Mouse (Mus musculus) liver, postnatal 0 days (tissue): Measurements from ENCODE around the gene Rbfox2. TPM values are rescaled to one million over a fixed set of nuclear protein-coding genes. Genes with fewer than 3 reads are reported as not detected.
A peak's percentile ranks its signal among the peaks of the same experiment; 100 is the strongest.

Experiments used
- ATAC-seq: fragments of 200-750 bp; cut with Nextera tagmentation; 2 replicates; pipeline ENCODE4 v1.8.0; 2017; ENCODE audit warnings: mild to moderate bottlenecking, moderate library complexity
- DNase-seq: peaks from one replicate; pipeline ENCODE4 v3.0.0-alpha.2; 2016
- H3K27ac ChIP-seq: fragments of 300-500 bp; sonication (generic); 2 replicates; pipeline ENCODE4 v1.5.1; 2014; ENCODE audit warnings: antibody characterized with exemption, moderate library complexity, mild to moderate bottlenecking, low read depth
- H3K27me3 ChIP-seq: fragments of 300-500 bp; sonication (generic); 2 replicates; pipeline ENCODE4 v1.6.1; 2014; ENCODE audit warnings: low read length, control low read depth, mixed read lengths; ENCODE audit not compliant: insufficient read depth
- H3K36me3 ChIP-seq: fragments of 300-500 bp; sonication (generic); replicated peaks from 2 replicates; pipeline ENCODE4 v1.6.1; 2014; ENCODE audit warnings: mild to moderate bottlenecking, control low read depth, low read length, moderate library complexity, mixed read lengths; ENCODE audit not compliant: insufficient read depth
- H3K4me1 ChIP-seq: fragments of 300-500 bp; sonication (generic); 2 replicates; pipeline ENCODE4 v1.6.1; 2014; ENCODE audit warnings: antibody characterized with exemption, mild to moderate bottlenecking, control low read depth; ENCODE audit not compliant: insufficient read depth
- H3K4me2 ChIP-seq: fragments of 300-500 bp; sonication (generic); 2 replicates; pipeline ENCODE4 v1.6.1; 2014; ENCODE audit warnings: low read depth, mild to moderate bottlenecking, low read length, moderate library complexity, mixed read lengths
- H3K4me3 ChIP-seq: fragments of 300-500 bp; sonication (generic); 2 replicates; pipeline ENCODE4 v1.5.1; 2014; ENCODE audit warnings: low read depth, low read length
- H3K9ac ChIP-seq: fragments of 300-500 bp; sonication (generic); replicated peaks from 2 replicates; pipeline ENCODE4 v1.6.1; 2014; ENCODE audit warnings: mild to moderate bottlenecking, moderate library complexity
- H3K9me3 ChIP-seq: fragments of 300-500 bp; sonication (generic); 2 replicates; pipeline ENCODE4 v1.6.1; 2016; ENCODE audit warnings: mild to moderate bottlenecking, control low read depth, low read length, mixed read lengths
- CTCF ChIP-seq: sonication (generic); IDR thresholded peaks from 2 replicates; pipeline ENCODE4 v1.5.1; 2016; ENCODE audit warnings: antibody characterized with exemption, low read depth
- EP300 ChIP-seq: IDR thresholded peaks from 2 replicates; pipeline ENCODE4 v1.6.1; 2016; ENCODE audit warnings: antibody characterized with exemption, low read depth, mild to moderate bottlenecking
- WGBS: fragments of 180-500 bp; shearing (Covaris S2); extraction: QIAGEN DNeasy Blood & Tissue Kit; methylation state at CpG from one replicate; pipeline ENCODE4 v1.1.7; 2014; ENCODE audit not compliant: insufficient replicate concordance; 5-methylcytosine and 5-hydroxymethylcytosine counted together
- polyA plus RNA-seq: library from polyadenylated mRNA; unstranded; fragments of >200 nt; fragmentation: Nextera tagmentation; extraction: Ambion mirVana; gene quantifications from 2 replicates; pipeline ENCODE4 v1.2.1, GENCODE M21; 2015

Rbfox2 gene
- polyA plus RNA-seq, 1 experiment from 2014 or later, result 6.9 TPM

DNA sequence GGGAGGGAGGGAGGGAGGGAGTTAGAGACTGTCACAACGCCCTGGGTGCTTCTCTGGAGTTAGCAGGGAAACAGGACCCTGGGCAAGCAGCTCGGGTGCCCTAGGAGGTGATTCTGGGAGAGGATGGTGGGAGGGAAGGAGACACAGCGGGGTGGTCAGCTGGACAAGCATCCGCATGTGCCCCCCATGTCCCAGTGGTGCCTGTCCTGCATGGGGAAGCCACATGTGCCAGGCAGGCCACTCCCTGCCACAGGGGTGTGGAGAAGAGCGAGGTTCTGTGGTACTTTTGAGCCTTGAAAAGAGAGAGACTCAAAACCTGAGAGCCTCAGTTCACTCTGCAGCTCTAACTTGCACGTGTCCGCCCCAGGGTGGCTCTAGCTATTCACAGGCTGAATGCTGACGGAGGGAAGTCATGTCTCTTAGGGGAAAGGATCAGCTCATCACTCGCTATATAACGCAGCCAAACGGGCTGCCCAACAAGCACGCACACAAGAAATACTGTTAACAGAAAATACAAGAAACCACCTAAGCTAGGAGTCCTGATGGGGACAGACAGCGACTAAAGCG, 227.5 kb downstream of the Rbfox2 start:
- Histone ChIP-seq H3K27me3 (no peaks in the 10 kb centered on the region), H3K4me3 (no peak overlapping the region), H3K36me3 (peaks cover 11% of the 10 kb centered on the region), H3K27ac (no peak overlapping the region), H3K9ac (no peak overlapping the region), H3K9me3 (no peaks in the 10 kb centered on the region), H3K4me2 (no peak overlapping the region), H3K4me1 (peaks cover 2% of the 10 kb centered on the region; the same call in 1 of the 2 replicates)
- WGBS, result 76% methylated on average over 14 of the region's 14 CpGs
- TF ChIP-seq EP300 (no peak), CTCF (no peak)
- ATAC-seq, result no peak
- DNase-seq, result no peak

DNA sequence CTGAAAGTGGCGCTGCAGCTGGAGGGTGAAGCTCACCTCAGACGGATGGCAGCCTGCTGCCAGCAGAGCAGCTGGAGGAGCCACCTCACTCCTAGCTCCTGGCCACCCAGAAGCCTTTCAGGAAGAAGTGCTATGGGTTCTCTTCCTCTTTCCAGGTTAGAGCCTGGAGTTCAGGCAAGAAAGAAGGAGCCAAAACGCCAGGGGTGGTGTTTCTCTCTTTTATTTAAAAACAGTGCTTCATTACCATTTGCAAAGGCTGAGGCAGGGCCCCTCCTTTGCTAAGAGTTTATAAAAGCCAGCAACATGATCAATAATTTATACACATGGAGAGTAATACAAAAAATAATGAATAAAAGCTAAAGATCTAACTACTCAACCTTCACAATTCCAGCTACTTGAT, 228.0 kb downstream of the Rbfox2 start:
- H3K36me3 ChIP-seq, result peaks cover 11% of the 10 kb centered on the region
- no peaks in the 10 kb centered on the region for H3K9me3 ChIP-seq
- WGBS, result 68% methylated on average over 3 of the region's 3 CpGs
- H3K27me3 ChIP-seq, result no peaks in the 10 kb centered on the region
- no peak overlapping the region for H3K4me3 ChIP-seq
- no peak for TF ChIP-seq CTCF
- TF ChIP-seq EP300, result no peak
- H3K9ac ChIP-seq, result no peak overlapping the region
- DNase-seq, result no peak
- no peak for ATAC-seq
- H3K4me2 ChIP-seq, result no peak overlapping the region
- H3K4me1 ChIP-seq, result peaks cover 3% of the 10 kb centered on the region; the same call in 1 of the 2 replicates
- peak overlapping the region; percentile 8 for H3K27ac ChIP-seq

DNA sequence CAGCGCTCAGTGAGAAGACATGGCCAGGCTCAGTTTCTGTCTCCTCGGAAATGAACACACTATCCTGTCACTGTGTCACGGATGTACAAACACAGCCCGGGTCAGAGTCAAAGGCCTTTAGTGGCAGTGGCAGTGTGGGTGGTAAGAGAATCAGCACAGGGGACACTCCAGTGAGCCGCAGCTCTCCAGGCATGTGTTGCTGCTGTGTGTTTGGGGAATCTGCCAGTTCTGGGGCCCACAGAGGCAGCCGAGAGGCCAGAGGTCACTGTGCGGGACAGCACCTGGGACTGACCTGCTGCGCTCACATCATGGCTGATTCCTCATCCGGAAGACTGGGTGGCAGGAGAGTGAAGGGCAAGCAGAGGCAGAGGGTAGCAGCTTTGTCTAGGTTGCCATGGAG, 228.9 kb downstream of the Rbfox2 start:
- Histone ChIP-seq H3K4me2 (no peak overlapping the region), H3K27me3 (no peaks in the 10 kb centered on the region), H3K4me1 (peaks cover 7% of the 10 kb centered on the region), H3K9ac (no peak overlapping the region), H3K36me3 (peaks cover 9% of the 10 kb centered on the region), H3K27ac (peak overlapping the region; percentile 72), H3K9me3 (no peaks in the 10 kb centered on the region), H3K4me3 (no peak overlapping the region)
- 65% methylated on average over 9 of the region's 9 CpGs for WGBS
- DNase-seq (peak; percentile 55), ATAC-seq (peak; percentile 88)
- TF ChIP-seq CTCF (no peak), EP300 (no peak)

DNA sequence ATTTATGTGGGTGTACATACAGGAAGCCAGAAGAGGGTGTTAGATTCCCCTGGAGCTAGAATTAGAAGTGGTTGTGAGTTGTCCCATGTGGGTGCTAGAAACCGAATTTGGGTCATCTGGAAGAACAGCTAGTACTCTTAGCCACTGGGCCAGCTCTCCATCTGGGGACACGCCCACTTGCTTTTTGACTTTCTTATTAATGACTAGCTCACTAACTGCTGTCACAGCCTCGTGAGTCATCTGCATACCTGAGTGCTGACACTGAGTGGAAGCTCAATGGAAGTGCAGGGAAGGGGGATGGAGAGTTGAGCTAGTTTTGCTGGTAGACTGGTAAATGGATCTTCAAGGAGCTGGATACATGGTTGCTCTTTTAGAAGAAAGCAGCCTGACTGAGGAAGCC, 230.3 kb downstream of the Rbfox2 start:
- Histone ChIP-seq H3K27me3 (no peaks in the 10 kb centered on the region), H3K4me2 (no peak overlapping the region), H3K4me3 (no peak overlapping the region), H3K27ac (no peak overlapping the region), H3K9me3 (no peaks in the 10 kb centered on the region), H3K4me1 (peaks cover 18% of the 10 kb centered on the region), H3K36me3 (0 out of 2 replicates have a peak, but pooled peaks cover 4% of the 10 kb centered on the region), H3K9ac (no peak overlapping the region)
- DNase-seq (no peak), ATAC-seq (no peak)
- TF ChIP-seq EP300 (no peak), CTCF (no peak)
- WGBS, result 71% methylated on average over 3 of the region's 3 CpGs

DNA sequence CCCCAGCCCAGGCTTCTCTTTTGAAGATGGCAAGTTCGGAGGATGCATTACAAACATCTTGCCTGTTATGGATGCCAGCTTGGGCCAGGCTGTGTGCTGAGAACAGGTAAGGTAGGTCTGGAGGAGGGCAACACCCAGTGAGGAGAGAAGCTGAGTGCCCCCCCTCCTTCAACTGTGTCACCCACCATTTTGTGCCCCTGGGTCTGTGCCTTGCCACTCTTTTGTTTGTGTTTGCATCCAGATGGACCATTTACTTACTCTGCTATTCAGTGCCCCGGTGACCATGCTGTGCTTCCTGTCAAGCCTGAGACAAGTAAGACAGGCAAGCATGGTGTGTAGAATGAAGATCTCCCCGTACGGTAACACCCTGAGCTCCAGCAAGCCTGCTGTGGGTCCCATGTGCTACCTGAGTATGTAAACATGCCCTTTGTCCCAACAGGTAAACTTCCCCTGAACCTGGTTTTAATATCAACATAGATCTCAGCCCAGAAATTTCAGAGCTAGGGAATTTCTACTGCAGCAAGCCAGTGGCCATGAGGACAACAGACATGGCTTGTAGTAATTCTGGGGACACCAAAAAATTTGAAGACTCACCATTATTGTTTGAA, 234.1 kb downstream of the Rbfox2 start:
- Histone ChIP-seq H3K27ac (peak overlapping the region; percentile 48), H3K27me3 (no peaks in the 10 kb centered on the region), H3K9me3 (no peaks in the 10 kb centered on the region), H3K36me3 (no peaks in the 10 kb centered on the region), H3K9ac (no peak overlapping the region), H3K4me1 (peaks cover 18% of the 10 kb centered on the region), H3K4me3 (no peak overlapping the region), H3K4me2 (no peak overlapping the region)
- WGBS, result 66% methylated on average over 4 of the region's 4 CpGs
- peak; percentile 70 for ATAC-seq
- DNase-seq, result no peak
- TF ChIP-seq CTCF, result no peak
- no peak for TF ChIP-seq EP300

DNA sequence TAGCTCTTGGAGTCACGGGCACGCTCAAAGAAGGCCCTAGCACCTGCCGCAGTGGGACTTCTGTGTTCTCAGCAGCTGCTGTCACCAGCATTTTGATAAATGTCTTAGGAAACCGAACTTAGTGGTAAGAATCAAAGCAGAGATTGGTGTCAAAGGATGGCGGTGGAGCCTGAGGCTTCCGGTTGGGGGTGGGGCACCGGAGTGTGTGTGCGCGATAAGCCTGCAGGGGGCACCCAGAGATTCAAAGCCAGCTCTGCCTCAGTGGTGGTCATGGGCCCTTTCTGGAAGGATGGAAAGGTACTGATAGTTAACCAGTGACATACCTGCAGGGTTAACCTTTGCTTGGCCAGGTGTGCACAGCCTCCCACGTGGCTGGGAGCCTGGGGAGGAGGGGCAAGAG, 235.3 kb downstream of the Rbfox2 start:
- no peaks in the 10 kb centered on the region for H3K9me3 ChIP-seq
- H3K9ac ChIP-seq, result no peak overlapping the region
- H3K27ac ChIP-seq, result no peak overlapping the region
- H3K27me3 ChIP-seq, result no peaks in the 10 kb centered on the region
- ATAC-seq (peak; percentile 8; the same call in 1 of the 2 replicates), DNase-seq (peak; percentile 54)
- TF ChIP-seq CTCF (peak; percentile 57), EP300 (no peak)
- H3K4me1 ChIP-seq, result peaks cover 18% of the 10 kb centered on the region
- WGBS, result 4% methylated on average over 10 of the region's 10 CpGs
- no peaks in the 10 kb centered on the region for H3K36me3 ChIP-seq
- no peak overlapping the region for H3K4me3 ChIP-seq
- no peak overlapping the region for H3K4me2 ChIP-seq
